Comparison of ENCODE assay signal across 9 mouse cellular contexts in genomic region chr19:3436840-3437239, GRCm38 (mm10). TPM values are rescaled to one million over a fixed set of nuclear protein-coding genes. Genes with fewer than 3 reads are reported as not detected.
A peak's percentile ranks its signal among the peaks of the same experiment; 100 is the strongest.
DNase-seq lines count a peak whose midpoint lies in the region; ATAC-seq and TF ChIP-seq lines count a peak whose summit lies in the region.
"Had no signal": no experiment of that assay in that cellular context is flagged by ENCODE, and none has a peak within 500 bp of the region (broad histone marks: within the 10 kb centered on the region; RNA-seq: fewer than 3 reads in every experiment).

No protein-coding gene starts in this region.

- no peak overlapping the region for H3K9ac ChIP-seq in intestine, embryonic 16.5 days (ENCODE audit: low read depth, low read length)
- H3K9ac ChIP-seq in intestine, embryonic 15.5 days, result no peak overlapping the region
- H3K9ac ChIP-seq in forebrain, embryonic 12.5 days, result no peak overlapping the region
- H3K9ac ChIP-seq: neural tube, embryonic 12.5 days had no signal

- 57% methylated on average over 9 of the region's 9 CpGs for WGBS in intestine, embryonic 16.5 days
- WGBS in intestine, embryonic 15.5 days, result 51% methylated on average over 9 of the region's 9 CpGs
- 58% methylated on average over 9 of the region's 9 CpGs for whole genome bisulfite sequencing in forebrain, embryonic 12.5 days

- ATAC-seq in intestine, embryonic 16.5 days, result peak; percentile 21; the same call in 1 of the 2 replicates
- no peak for ATAC-seq in intestine, embryonic 15.5 days
- no peak for ATAC-seq in G1E (ENCODE audit: extremely low read depth, insufficient number of reproducible peaks, low FRiP score, poor library complexity, severe bottlenecking)
- no peak for ATAC-seq in forebrain, embryonic 12.5 days (ENCODE audit: low FRiP score)

- H3K4me2 ChIP-seq in intestine, embryonic 16.5 days (ENCODE audit: low read depth, low read length), result no peak overlapping the region
- no peak overlapping the region for H3K4me2 ChIP-seq in intestine, embryonic 15.5 days (replicated peaks)
- H3K4me2 ChIP-seq in forebrain, embryonic 12.5 days, result no peak overlapping the region
- H3K4me2 ChIP-seq: neural tube, embryonic 12.5 days had no signal

- H3K27me3 ChIP-seq in intestine, embryonic 16.5 days (replicated peaks; ENCODE audit: control insufficient read depth, insufficient read depth, low read length), result no peaks in the 10 kb centered on the region
- H3K27me3 ChIP-seq in intestine, embryonic 15.5 days (replicated peaks), result no peaks in the 10 kb centered on the region; the same call in 1 of the 2 replicates
- peaks cover 46% of the 10 kb centered on the region for H3K27me3 ChIP-seq in G1E (ENCODE audit: insufficient read depth, low read length)
- H3K27me3 ChIP-seq in forebrain, embryonic 12.5 days, result peaks cover 19% of the 10 kb centered on the region

- H3K4me1 ChIP-seq in intestine, embryonic 16.5 days (ENCODE audit: control insufficient read depth, insufficient read depth, low read length), result no peaks in the 10 kb centered on the region
- H3K4me1 ChIP-seq in intestine, embryonic 15.5 days (replicated peaks), result no peaks in the 10 kb centered on the region
- no peaks in the 10 kb centered on the region for H3K4me1 ChIP-seq in G1E (ENCODE audit: insufficient read depth, low read depth, low read length)
- H3K4me1 ChIP-seq in cortical plate, adult 2 months (ENCODE audit: control insufficient read depth, insufficient read depth, low read length), result no peaks in the 10 kb centered on the region
- peaks cover 22% of the 10 kb centered on the region for H3K4me1 ChIP-seq in forebrain, embryonic 12.5 days
- H3K4me1 ChIP-seq: neural tube, embryonic 12.5 days had no signal

- no peak overlapping the region for H3K4me3 ChIP-seq in intestine, embryonic 16.5 days (ENCODE audit: low read length)
- no peak overlapping the region for H3K4me3 ChIP-seq in intestine, embryonic 15.5 days (replicated peaks)
- no peak overlapping the region for H3K4me3 ChIP-seq in G1E (ENCODE audit: low read depth, low read length)
- no peak overlapping the region for H3K4me3 ChIP-seq in cortical plate, adult 2 months (ENCODE audit: insufficient read depth, low read length)
- no peak overlapping the region for H3K4me3 ChIP-seq in forebrain, embryonic 12.5 days (replicated peaks)
- H3K4me3 ChIP-seq: neural tube, embryonic 12.5 days had no signal

- TF ChIP-seq CTCF in G1E (IDR thresholded peaks at IDR 0.05; ENCODE audit: low read depth, low read length), result peak; percentile 45
- peak; percentile 28; the same call in 1 of the 2 replicates for TF ChIP-seq CTCF in cortical plate, adult 2 months (IDR thresholded peaks at IDR 0.05; ENCODE audit: extremely low read depth, insufficient read depth, low read length)

- no peak for TF ChIP-seq POLR2A in cortical plate, adult 2 months (IDR thresholded peaks at IDR 0.05; ENCODE audit: extremely low read depth, insufficient read depth, low read length)

- H3K36me3 ChIP-seq in intestine, embryonic 16.5 days (ENCODE audit: control insufficient read depth, insufficient read depth, low read length), result no peaks in the 10 kb centered on the region
- no peaks in the 10 kb centered on the region for H3K36me3 ChIP-seq in intestine, embryonic 15.5 days
- no peaks in the 10 kb centered on the region for H3K36me3 ChIP-seq in G1E (replicated peaks)
- no peaks in the 10 kb centered on the region for H3K36me3 ChIP-seq in forebrain, embryonic 12.5 days (replicated peaks)
- H3K36me3 ChIP-seq: neural tube, embryonic 12.5 days had no signal

- peak; percentile 35 for DNase-seq in G1E (ENCODE audit: low spot score)
- peak; percentile 41 for DNase-seq in lung, postnatal 10 days
- peak; percentile 72 for DNase-seq in thymus, postnatal 14 days
- no peak for DNase-seq in layer of hippocampus, postnatal 25 days (ENCODE audit: extremely low spot score in 1 of 2, low spot score in 1 of 2)

- no peaks in the 10 kb centered on the region for H3K9me3 ChIP-seq in intestine, embryonic 16.5 days (ENCODE audit: control insufficient read depth, low read length)
- H3K9me3 ChIP-seq in intestine, embryonic 15.5 days, result no peaks in the 10 kb centered on the region
- H3K9me3 ChIP-seq in G1E (replicated peaks), result no peaks in the 10 kb centered on the region
- no peaks in the 10 kb centered on the region for H3K9me3 ChIP-seq in forebrain, embryonic 12.5 days
- H3K9me3 ChIP-seq: neural tube, embryonic 12.5 days had no signal

- H3K27ac ChIP-seq in intestine, embryonic 16.5 days (ENCODE audit: low read length), result no peak overlapping the region
- H3K27ac ChIP-seq in intestine, embryonic 15.5 days, result no peak overlapping the region
- H3K27ac ChIP-seq in cortical plate, adult 2 months (ENCODE audit: insufficient read depth, low read length), result no peak overlapping the region
- H3K27ac ChIP-seq in forebrain, embryonic 12.5 days, result no peak overlapping the region
- H3K27ac ChIP-seq: neural tube, embryonic 12.5 days had no signal

RNA-seq across cellular contexts. Expression of gene Gal, which starts 22.5 kb away (rescaled TPM):
- polyA plus RNA-seq in intestine, embryonic 16.5 days (2015; fragmentation: Nextera tagmentation; extraction: Ambion mirVana), result 16.7 and 17.7 TPM in 2 replicates
- 15.6 and 16.4 TPM in 2 replicates for polyA plus RNA-seq in intestine, embryonic 15.5 days (2015; fragmentation: Nextera tagmentation; extraction: Ambion mirVana)
- total RNA-seq in G1E (2014; fragmentation: Nextera tagmentation), result not detected in 2 replicates
- total RNA-seq in G1E (2017), result not detected in 2 replicates
- polyA plus RNA-seq in G1E (2012), result not detected in 2 replicates
- polyA plus RNA-seq in cortical plate, adult 2 months (2012; rRNA removed), result 0.34 and 0.48 TPM in 2 replicates
- 1.1 and 2.0 TPM in 2 replicates for polyA plus RNA-seq in forebrain, embryonic 12.5 days (2016; fragmentation: Nextera tagmentation; extraction: Ambion mirVana)
- total RNA-seq in layer of hippocampus, postnatal 25 days (2021), result 1 to 10 TPM; 2.6 to 2.7 TPM

RNA-seq across cellular contexts. Expression of gene Tesmin, which starts 48.2 kb away (rescaled TPM):
- polyA plus RNA-seq in intestine, embryonic 16.5 days (2015; fragmentation: Nextera tagmentation; extraction: Ambion mirVana), result 0.16 and 0.43 TPM in 2 replicates
- polyA plus RNA-seq in intestine, embryonic 15.5 days (2015; fragmentation: Nextera tagmentation; extraction: Ambion mirVana), result 0.24 and 0.27 TPM in 2 replicates
- not detected in 2 replicates for total RNA-seq in G1E (2014; fragmentation: Nextera tagmentation)
- 0.33 and 0.52 TPM in 2 replicates for total RNA-seq in G1E (2017)
- polyA plus RNA-seq in G1E (2012), result 0.17 and 0.25 TPM in 2 replicates
- 0.15 TPM in 2 replicates for polyA plus RNA-seq in cortical plate, adult 2 months (2012; rRNA removed)
- 0.41 and 0.44 TPM in 2 replicates for polyA plus RNA-seq in forebrain, embryonic 12.5 days (2016; fragmentation: Nextera tagmentation; extraction: Ambion mirVana)
- total RNA-seq in layer of hippocampus, postnatal 25 days (2021), result under 1 TPM; 0.25 to 0.59 TPM
- polyA plus RNA-seq: neural tube, embryonic 12.5 days had no signal

Comparison
In these comparisons a context has a peak if more than half of its experiments do, and no peak if none do; other contexts are left out.
1. DNase-seq: peak in G1E (single experiment), lung, postnatal 10 days (single experiment) and thymus, postnatal 14 days (single experiment); none in layer of hippocampus, postnatal 25 days (0 of 2).